Mouse (Mus musculus) gastrocnemius, postnatal 36 days (tissue): ENCODE measurements around the gene Atf2. TPM values are rescaled to one million over a fixed set of nuclear protein-coding genes. Genes with fewer than 3 reads are reported as not detected.
A peak's percentile ranks its signal among the peaks of the same experiment; 100 is the strongest.

Experiments
- DNase-seq, 2 experiments: peaks; one replicate each; pipeline ENCODE4 v3.0.0; 2022
- intact Hi-C: fragments of 180-260 bp; cut with DNase I; formaldehyde crosslinking; loops from one replicate; pipeline ENCODE4 v1.15.1; 2025
- total RNA-seq, 2 experiments: library from RNA; stranded (reverse); gene quantifications; 2 replicates each; pipeline ENCODE4 v1.2.3; 2021

Atf2 gene
- total RNA-seq, 2 experiments from 2014 or later = 16.9 to 21.9 TPM

- no peak for DNase-seq
- intact Hi-C loops = no loop called here
Observed at GRCm38 (mm10) chr2:73780321-73781010, 112.0 kb downstream of the Atf2 start.

GRCm38 (mm10) chr2:73779796-73780195 lies 112.6 kb downstream of the Atf2 start:
- no peak for DNase-seq
- intact Hi-C loops = no loop called here

GRCm38 (mm10) chr2:73779016-73779595 lies 113.3 kb downstream of the Atf2 start:
- intact Hi-C loops = no loop called here
- DNase-seq = no peak

- DNase-seq = no peak
- intact Hi-C loops = no loop called here
Observed at GRCm38 (mm10) chr2:73776936-73777335, 115.5 kb downstream of the Atf2 start.

GRCm38 (mm10) chr2:73775683-73776310 lies 116.6 kb downstream of the Atf2 start:
- no peak for DNase-seq
- intact Hi-C loops = no loop called here

- DNase-seq = peak; percentile 7 to 25
- intact Hi-C loops = no loop called here
Observed at GRCm38 (mm10) chr2:73774786-73775682, 117.4 kb downstream of the Atf2 start, which contains the start of gene Chn1. Gene Chn1 (minus strand): TSS chr2:73775346.

GRCm38 (mm10) chr2:73772945-73773344 lies 119.5 kb downstream of the Atf2 start:
- intact Hi-C loops = no loop called here
- no peak for DNase-seq

GRCm38 (mm10) chr2:73768669-73769068 lies 123.8 kb downstream of the Atf2 start:
- DNase-seq = no peak
- intact Hi-C loops = no loop called here

Other genes with a start within 250 kb of the Atf2 start
- 1 to 10 TPM; 3.4 to 5.3 TPM for gene Chn1, start 117.3 kb downstream of the Atf2 start, total RNA-seq
- 1,000 to 10,000 TPM; 1,252 to 1,286 TPM for gene Atp5g3, start 18.7 kb upstream of the Atf2 start, total RNA-seq